Mouse (Mus musculus): ENCODE results near the gene Olfr1058.
"Not testable (repeated sequence)": the region's sequence is repeated elsewhere in the genome, so short reads cannot be mapped to it uniquely, and the experiment has no call there.

- not testable (repeated sequence) for TF ChIP-seq EP300, CTCF (IDR thresholded peaks at IDR 0.05; ENCODE audit: low read depth)
Observed at GRCm38 (mm10) chr2:86426649-86427048, 38.3 kb upstream of the Olfr1058 start, which contains the start of gene Olfr1062.
